Mouse (Mus musculus) cerebellum, postnatal 36 days (tissue): ENCODE data around the gene Asic2.

ENCODE experiments used
- DNase-seq, 2 experiments: peaks; one replicate each; pipeline ENCODE4 v3.0.0; 2021 to 2022; ENCODE audit warnings: mixed read lengths in 2 of 2

Asic2 gene

GRCm38 (mm10) chr11:80966040-80966439, 1002.2 kb downstream of the Asic2 start:
- DNase-seq: no peak

GRCm38 (mm10) chr11:80961326-80961725, 1006.9 kb downstream of the Asic2 start:
- peak; percentile 27 to 47 for DNase-seq

DNA sequence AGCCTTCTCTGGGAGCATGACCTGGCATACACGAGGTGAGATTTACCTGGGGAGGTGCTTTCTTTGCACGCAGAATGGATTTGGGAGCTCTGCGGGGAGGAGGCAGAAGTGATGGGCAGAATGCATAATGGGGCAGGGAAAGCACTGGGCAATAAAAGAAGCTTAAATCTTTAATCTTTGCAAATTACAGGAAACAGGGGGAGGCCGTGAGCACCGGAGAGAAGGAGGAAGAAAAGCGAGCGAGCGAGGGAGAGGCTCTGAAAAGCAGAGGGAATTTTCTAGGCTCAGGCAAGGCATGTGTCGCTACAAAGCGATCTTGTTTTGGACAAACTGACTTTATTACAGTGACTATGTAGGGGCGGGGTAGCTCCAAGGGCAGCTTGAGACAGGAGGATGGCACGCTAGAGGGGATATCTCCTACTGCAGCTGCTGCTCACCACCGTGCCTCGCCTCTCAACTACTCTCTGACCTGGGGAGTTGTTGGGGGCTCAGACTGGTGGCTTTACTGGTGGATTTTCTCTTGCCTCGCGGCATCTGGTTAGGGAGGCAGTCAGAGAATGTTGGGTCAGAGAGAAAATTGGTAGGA, 1010.1 kb downstream of the Asic2 start:
- no peak for DNase-seq

- no peak for DNase-seq
Observed at GRCm38 (mm10) chr11:80955915-80956314, 1012.3 kb downstream of the Asic2 start.

GRCm38 (mm10) chr11:80954147-80954546, 1014.1 kb downstream of the Asic2 start:
- no peak for DNase-seq

- no peak for DNase-seq
Observed at GRCm38 (mm10) chr11:80949068-80949738, 1019.1 kb downstream of the Asic2 start.

- DNase-seq: no peak
Observed at GRCm38 (mm10) chr11:80948103-80948502, 1020.2 kb downstream of the Asic2 start.

DNA sequence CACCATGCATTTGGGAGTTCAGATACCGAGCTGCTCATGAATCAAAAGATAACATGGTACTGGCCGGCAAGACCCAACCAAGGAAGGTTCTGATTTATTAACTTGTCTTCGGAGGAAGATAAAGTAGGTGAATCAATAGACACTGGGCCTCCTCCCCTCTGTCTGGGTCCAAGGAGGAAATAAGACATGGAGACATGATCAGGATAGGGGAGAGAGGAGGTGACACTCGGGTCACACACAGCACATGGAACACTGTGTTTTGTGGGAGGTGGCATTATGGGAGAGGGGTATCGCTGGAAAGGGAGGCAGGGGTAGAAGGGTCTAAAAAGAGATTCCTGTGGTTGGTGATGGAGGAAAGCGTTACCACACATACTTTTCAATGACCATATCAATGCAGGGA, 1022.1 kb downstream of the Asic2 start:
- DNase-seq: no peak

DNA sequence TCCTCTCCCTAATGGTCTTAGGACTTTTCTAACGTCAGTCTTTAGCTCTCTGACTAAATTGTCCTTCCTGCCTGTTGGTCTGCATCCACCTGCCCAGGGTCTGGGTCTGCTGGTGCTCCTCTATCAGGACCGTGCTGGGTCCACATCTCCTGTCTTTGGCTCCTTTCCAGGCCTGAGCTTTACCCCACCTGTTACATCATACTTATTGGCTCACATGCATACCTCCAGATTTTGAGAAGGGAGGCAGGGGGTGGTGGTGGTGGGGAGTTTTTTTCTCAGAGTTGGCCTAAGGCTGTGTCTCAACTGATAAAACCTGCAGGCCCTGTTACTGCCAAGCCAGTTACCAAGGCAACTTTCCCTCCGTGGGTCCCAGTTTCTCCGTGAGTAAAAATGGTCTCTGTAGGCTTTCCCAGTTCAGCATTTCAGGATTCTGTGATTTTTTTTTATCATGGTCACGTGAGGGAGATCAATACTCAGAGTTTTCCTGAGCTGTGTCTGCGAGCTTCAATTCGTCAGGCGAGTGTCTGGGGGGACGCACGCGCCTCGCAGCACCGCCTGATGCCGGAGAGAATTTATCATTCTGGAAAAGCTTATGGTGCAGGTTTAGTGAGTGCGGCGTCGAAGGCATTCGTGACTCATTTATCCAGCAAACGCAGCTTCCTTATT, 1044.8 kb downstream of the Asic2 start:
- no peak for DNase-seq

- no peak for DNase-seq
Observed at GRCm38 (mm10) chr11:80918332-80918731, 1049.9 kb downstream of the Asic2 start.

DNA sequence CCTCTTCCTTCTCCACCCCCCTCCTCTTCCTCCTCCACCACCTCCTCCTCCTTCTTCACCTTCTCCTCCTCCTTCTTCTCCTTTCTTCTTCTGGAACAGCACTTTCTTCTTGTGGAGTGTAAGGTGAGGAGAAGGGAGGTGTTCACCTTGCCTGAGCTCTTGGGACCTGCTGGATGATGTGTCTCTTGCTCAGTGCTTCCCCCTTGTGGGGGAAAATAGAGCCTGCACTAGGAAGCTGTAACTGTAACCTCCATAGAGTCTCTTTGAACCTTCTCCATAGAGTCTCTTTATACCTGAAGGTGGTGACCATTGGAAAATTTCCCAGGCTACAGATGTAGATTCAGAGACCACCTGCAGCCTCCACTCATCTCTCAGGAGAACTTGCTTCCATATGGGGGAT, 1050.6 kb downstream of the Asic2 start:
- no peak for DNase-seq

DNA sequence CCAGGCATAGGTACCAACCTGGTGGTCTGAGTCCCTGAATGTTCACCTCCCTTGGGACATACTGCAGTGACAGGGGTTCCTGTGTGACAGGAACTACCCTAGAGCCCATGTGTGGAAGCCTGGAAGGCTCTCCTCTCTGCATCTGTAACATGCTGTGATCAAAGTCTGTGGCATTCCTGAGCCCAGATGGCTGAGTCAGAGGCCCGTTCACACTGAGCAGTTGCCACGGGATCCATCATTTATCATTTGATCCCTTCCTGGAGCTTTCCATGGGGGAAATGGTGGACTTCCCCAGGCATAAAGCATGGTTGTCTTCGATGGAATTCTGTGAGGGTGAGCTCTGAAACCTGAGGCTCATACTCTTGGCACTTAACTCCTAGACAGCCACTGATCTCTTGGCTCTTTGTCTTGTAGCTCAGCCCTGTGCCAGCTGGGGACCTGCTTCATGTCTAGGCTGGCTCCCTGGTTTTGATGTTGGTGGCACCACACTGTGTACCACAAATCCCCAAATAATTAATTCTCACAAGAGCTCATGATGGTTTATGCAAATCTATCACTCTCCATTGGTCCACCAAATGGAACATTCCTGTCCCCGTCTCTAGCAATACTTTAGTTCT, 1054.7 kb downstream of the Asic2 start:
- DNase-seq: peak in 1 of 2 experiments; percentile 31

GRCm38 (mm10) chr11:80912721-80913120, 1055.5 kb downstream of the Asic2 start:
- DNase-seq: no peak

GRCm38 (mm10) chr11:80907820-80908219, 1060.4 kb downstream of the Asic2 start:
- DNase-seq: no peak

- peak; percentile 79 to 81 for DNase-seq
Observed at GRCm38 (mm10) chr11:80906456-80906855, 1061.8 kb downstream of the Asic2 start.

GRCm38 (mm10) chr11:80904559-80904958, 1063.7 kb downstream of the Asic2 start:
- no peak for DNase-seq

GRCm38 (mm10) chr11:80903426-80903825, 1064.8 kb downstream of the Asic2 start:
- no peak for DNase-seq

DNA sequence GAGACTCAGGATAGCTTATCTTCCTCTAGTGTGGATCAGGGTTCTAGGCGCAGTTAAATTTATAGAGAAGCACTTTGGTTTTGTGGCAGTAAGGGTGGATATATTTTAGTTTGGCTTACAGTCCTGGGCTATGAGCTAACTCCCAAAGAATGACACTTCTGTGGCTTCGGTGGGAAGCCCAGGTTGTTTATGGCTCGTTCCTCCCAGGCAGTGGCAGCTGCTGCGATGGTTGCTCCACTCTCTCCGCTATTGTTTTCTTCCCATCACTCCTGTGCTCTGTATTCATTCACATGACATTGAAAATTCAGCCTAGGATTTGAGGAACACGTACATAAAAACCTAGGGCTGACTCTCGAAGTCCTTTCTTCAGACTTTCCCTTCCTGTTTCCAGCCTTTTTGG, 1065.6 kb downstream of the Asic2 start:
- DNase-seq: no peak

DNA sequence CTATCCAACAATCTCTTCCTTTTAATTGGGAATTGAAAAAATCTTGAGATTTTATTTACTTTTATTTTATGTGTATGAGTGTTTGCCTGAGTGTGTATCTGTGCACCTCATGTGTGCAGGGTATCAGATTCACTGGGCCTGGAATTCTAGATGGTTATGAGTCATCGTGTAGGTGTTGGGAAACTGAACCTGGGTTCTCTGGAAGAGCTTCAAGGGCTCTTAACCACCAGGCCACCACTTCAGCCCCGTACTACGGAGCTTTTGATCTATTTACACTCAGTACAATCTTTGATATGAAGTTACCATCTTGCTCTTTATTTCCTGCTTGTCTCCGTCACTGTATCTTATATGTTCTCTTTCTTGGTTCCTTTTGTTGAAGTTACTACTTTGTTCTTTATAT, 1067.7 kb downstream of the Asic2 start:
- no peak for DNase-seq

DNA sequence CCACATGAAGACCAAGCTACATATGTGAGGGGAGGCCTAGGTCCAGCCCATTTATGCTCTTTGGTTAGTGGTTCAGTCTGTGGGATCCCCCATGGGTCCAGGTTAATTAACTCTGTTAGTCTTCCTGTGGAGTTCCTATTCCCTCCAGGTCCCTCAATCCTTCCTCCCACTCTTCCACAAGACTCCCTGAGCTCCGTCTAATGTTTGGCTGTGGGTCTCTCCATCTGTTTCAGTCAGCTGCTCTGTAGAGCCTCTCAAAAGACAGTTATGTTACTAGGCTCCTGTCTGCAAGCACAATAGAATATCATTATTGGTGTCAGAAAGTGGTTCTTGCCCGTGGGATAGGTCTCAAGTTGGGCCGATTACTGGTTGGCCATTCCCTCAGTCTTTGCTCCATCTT, 1072.4 kb downstream of the Asic2 start:
- peak in 1 of 2 experiments; percentile 22 for DNase-seq

DNA sequence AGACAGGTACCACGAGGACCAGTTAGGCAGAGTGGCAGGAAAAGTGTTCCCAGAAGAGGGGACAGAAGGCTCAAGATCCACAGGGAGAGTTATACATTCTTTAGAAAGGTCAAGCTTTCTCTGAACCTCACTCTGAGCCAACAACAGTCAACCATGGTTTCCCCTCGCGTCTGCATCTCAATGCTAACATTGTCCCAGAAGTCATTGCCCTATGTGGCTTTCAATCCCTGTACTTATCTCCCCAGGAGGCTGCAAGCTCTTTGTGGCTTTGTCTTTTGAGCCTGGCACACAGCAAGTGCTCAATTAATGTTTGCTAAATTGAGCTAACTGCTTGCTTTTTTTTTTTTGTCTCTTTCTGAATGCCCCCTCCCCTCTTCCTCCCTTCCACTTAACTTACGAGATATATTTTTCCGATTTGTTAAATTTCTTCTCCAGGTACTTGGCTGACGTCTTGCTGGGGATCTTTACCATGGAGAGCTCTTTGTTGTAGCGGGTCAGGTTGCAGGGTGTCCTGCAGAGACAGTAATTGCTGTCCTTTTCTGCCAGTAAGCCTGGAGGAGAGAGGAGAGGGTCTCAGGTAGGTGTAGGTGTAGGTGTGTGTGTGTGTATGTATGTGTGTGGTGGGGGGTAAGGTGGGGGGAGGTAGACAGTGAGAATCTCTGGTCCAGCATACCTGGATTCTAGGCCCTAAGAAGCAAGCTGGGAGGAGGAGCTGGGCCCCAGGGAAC, 1078.8 kb downstream of the Asic2 start:
- DNase-seq: no peak

GRCm38 (mm10) chr11:80887021-80887420, 1081.2 kb downstream of the Asic2 start:
- peak; percentile 40 to 45 for DNase-seq

DNA sequence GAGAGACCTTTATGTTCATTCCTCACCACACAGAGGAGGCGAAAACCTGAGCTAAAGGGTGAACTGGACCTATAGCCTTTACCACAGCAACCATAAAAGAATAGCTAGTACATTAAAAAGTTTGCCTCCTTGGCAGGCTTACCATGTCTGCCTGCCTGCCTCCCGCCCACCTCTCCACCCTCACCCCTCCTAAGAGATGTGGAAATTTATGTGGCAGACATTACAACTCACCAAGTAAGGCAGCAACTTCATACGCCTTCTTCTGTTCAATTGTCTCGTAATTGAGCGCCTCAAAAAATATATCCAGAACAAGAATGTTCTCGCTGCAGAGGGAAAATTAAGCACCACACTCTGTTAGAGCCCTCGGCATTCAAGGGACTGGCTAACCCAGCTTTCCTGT, 1081.9 kb downstream of the Asic2 start:
- no peak for DNase-seq
